Mouse (Mus musculus): ENCODE results near the gene Cd300lg.

DNA sequence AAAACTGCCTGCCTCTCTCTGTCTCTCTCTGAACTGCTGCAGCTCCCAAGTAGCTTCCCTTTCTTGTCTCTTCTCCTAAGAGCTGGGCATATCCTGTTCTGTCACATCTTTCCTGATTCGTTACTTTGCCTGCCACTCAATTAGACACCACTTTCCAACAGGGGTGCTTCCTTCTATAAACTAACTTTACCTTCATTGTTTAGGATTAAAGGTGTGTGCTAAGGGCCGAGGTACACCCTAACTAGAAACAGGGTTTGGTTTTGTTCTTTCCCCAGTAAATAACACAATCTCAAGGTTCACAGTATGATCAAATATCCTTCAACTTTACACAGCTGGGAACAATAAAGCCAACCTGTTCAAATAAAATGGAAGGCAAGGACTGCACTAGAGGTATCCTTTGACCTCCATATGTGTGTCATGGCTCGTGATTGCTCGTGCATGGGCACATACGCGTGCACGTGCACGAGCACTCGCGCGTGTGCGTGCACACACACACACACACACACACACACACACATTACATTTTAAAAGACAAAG, 8.2 kb upstream of the Cd300lg start:
- TF ChIP-seq USF2 (IDR thresholded peaks at IDR 0.05; ENCODE audit: borderline replicate concordance in 1 of 2, insufficient read depth in 1 of 2, low read depth in 1 of 2, low read length in 2 of 2) (no peak), ETS1 (IDR thresholded peaks at IDR 0.05; ENCODE audit: low read depth, low read length) (no peak), CTCF (IDR thresholded peaks at IDR 0.05 in 2 of 3, conservative IDR thresholded peaks at IDR 0.05 in 1 of 3; ENCODE audit: control insufficient read depth in 1 of 3, insufficient read depth in 1 of 3, low read depth in 2 of 3, low read length in 3 of 3, poor library complexity in 1 of 3, severe bottlenecking in 1 of 3) (no peak), ZNF384 (IDR thresholded peaks at IDR 0.05; ENCODE audit: low read depth, low read length) (no peak), POLR2A (IDR thresholded peaks at IDR 0.05; ENCODE audit: control insufficient read depth in 1 of 2, insufficient read depth in 1 of 2, low read depth in 1 of 2, low read length in 2 of 2, poor library complexity in 1 of 2) (no peak), POLR2AphosphoS5 (IDR thresholded peaks at IDR 0.05; ENCODE audit: borderline replicate concordance, low read depth, low read length) (no peak)

Data from MEL (cell line).